Mouse (Mus musculus): ENCODE results near the gene Spns2.

Gene Spns2

GRCm38 (mm10) chr11:72489881-72490301 is at the start of gene Spns2:
Gene Spns2 (minus strand): TSS chr11:72489904.
- peak; percentile 61 for DNase-seq (ENCODE audit: low read depth, low spot score)

DNA sequence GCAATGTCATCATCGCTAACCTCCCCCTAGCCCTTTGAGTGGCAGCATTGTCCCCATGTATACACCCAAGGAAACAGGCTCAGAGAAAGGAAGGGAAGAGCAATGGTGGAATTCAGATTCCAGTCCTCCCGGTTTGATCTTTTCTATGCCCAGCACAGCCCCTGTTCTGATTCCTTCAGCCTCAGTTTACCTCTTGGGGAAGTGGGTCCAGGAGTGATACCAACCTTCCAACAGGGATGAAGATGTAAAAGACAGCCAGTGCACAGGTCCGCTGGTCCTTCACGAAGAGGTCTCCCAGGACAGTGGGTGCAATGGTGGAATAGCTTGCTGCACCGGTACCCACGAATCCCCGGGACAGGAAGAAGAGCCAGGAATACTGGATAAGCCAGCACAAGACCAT is 49.1 kb upstream of the Spns2 start:
- no peak for DNase-seq (ENCODE audit: low read depth, low spot score)

- DNase-seq (ENCODE audit: low read depth, low spot score): no peak
Observed at GRCm38 (mm10) chr11:72538037-72538755, 48.5 kb upstream of the Spns2 start.

- DNase-seq (ENCODE audit: low read depth, low spot score): no peak
Observed at GRCm38 (mm10) chr11:72537503-72537902, 47.8 kb upstream of the Spns2 start.

- DNase-seq (ENCODE audit: low read depth, low spot score): no peak
Observed at GRCm38 (mm10) chr11:72535519-72535918, 45.8 kb upstream of the Spns2 start.

DNA sequence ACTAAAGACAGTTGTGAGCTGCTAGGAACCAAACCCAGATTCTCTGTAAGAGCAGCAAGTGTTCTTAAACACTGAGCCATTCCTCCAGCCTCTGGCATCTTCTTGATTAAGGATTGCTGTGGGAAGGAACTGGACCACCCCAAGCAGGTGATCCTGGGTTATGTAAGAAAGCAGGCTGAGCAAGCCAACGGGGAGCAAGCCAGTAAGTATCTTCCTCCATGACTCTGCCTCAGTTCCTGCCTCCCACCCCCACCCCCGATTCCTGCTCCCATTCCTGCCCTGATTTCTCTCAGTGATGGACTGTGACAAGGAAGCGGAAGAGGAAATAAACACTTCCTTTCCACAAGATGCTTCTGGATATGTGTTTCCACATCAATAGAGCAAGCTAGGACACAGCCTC is 43.2 kb upstream of the Spns2 start:
- no peak for DNase-seq (ENCODE audit: low read depth, low spot score)

- DNase-seq (ENCODE audit: low read depth, low spot score): no peak
Observed at GRCm38 (mm10) chr11:72531632-72532031, 41.9 kb upstream of the Spns2 start.

- no peak for DNase-seq (ENCODE audit: low read depth, low spot score)
Observed at GRCm38 (mm10) chr11:72531144-72531543, 41.4 kb upstream of the Spns2 start.

GRCm38 (mm10) chr11:72526190-72526589 is 36.5 kb upstream of the Spns2 start:
- DNase-seq (ENCODE audit: low read depth, low spot score): no peak

GRCm38 (mm10) chr11:72523711-72524110 is 34.0 kb upstream of the Spns2 start:
- DNase-seq (ENCODE audit: low read depth, low spot score): no peak

GRCm38 (mm10) chr11:72522616-72523041 is 32.9 kb upstream of the Spns2 start:
- no peak for DNase-seq (ENCODE audit: low read depth, low spot score)

DNA sequence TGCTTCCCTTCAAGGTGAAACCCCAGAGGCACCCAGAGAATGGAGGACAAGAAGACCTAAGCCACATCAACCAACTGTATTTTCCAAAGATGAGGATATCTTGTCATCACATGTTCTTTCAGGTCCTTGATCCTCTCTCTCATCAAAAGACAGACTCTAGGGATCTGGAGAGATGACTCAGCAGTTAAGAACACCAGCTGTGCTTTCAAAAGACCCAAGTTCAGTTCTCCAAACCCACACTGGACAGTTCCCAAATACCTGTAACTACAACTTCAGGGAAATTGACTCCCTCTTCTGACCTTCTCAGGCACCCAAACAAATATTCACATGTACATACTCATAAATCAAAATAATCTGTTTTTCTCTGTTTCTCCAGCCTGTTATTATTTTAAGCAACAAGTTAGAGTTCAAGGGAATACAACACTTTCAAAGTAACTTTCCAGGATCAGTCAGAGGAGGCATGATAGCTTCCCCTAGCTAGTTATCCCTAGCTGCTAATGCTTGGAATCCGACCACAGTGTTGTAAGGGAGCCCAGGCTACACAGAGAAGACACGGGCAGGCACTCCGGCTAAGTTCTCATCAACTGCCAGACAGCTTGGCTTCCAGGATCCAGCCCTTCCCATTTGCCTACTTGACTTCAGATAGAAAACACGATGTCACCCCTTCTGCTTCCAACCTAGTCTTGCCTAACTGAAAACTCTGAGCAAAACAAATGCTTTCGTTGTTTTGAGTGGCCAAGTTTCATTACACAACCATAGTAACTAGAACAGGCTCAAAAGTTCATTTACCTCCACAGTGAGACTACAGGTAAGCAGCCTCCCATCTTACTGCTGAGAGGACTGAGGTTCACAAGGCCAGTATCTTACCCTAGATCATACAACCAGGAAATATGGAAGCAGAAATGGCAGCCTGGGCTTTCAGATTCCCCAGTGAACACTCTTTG is 32.2 kb upstream of the Spns2 start:
- DNase-seq (ENCODE audit: low read depth, low spot score): no peak

DNA sequence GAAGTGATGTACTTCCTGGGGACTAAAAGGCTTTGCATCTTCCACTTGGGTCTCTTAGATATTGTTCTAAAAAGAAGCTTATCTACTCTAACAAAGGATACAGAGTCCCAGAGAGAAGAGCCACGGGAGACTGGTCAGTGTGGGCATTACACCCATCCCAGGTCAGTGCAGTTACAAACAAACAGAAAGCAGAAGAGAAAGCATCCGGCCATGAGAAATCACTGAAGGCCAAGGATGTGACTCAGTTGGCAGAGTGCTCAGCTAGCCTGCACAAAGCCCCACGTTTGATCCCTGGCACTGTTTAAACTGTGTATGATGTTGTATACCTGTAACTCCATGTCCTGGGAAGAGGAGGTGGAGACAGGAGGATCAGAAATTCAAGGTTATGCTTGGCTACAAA is 30.2 kb upstream of the Spns2 start:
- DNase-seq (ENCODE audit: low read depth, low spot score): no peak

GRCm38 (mm10) chr11:72519189-72519588 is 29.5 kb upstream of the Spns2 start:
- no peak for DNase-seq (ENCODE audit: low read depth, low spot score)

GRCm38 (mm10) chr11:72518449-72518848 is 28.7 kb upstream of the Spns2 start:
- DNase-seq (ENCODE audit: low read depth, low spot score): no peak

- no peak for DNase-seq (ENCODE audit: low read depth, low spot score)
Observed at GRCm38 (mm10) chr11:72514967-72515366, 25.3 kb upstream of the Spns2 start.

- DNase-seq (ENCODE audit: low read depth, low spot score): no peak
Observed at GRCm38 (mm10) chr11:72508651-72509050, 18.9 kb upstream of the Spns2 start.

DNA sequence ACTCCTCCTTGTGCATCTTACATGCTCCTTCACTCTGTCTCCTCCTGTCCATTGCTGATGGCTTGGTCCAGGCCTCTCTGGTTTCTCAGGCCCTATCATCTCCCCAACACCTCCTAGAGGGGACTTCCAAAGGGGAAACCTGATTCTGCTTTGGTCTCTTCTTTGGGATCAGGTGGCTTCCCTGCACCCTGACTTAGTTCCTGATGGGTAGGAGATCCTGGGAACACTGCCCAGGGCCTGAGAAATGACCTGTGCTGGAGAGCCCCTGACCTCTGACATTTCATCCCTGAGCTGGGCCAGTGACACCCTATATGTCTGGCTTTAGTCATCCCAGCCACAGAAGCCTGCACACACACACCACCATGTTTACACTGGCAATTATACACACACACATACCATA is 17.9 kb upstream of the Spns2 start:
- DNase-seq (ENCODE audit: low read depth, low spot score): no peak

DNA sequence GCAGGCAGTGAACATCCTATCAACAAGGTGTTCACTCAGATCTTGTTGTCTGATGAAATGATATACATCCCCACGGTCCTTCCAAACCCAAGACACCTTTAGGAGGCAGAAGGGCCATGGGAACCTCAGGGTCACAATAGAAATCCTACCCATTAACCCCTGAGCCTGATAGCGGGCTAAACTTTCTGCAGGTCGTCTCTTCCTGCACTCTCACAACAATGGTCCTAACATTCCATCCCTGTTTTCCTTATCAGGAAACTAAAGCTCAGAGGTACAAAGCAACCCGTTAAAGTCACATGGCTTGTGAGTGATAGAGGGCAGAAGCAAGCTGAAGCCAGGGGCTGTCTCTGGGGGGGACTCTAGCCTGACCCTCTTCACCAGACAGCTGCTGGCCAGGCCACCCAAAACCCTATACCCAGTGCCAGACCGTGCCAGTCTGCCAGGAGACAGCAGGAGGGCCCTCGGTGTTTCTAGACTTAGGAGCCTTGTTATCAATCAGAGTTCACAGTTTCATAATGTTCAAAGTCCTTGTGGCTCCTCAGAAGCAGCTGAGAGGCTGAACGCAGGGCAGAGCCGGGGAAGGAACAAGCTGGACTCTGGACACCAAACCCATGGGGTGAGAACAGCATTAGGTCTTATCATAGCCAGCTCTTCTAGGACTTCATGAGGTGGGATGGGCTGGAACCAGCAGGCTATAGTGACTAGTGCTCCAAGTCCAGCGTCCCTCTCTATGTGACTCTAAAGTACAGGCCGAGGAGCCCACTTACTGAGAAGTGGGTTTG is 14.5 kb upstream of the Spns2 start:
- DNase-seq (ENCODE audit: low read depth, low spot score): no peak

- DNase-seq (ENCODE audit: low read depth, low spot score): no peak
Observed at GRCm38 (mm10) chr11:72503501-72503921, 13.8 kb upstream of the Spns2 start.

- DNase-seq (ENCODE audit: low read depth, low spot score): no peak
Observed at GRCm38 (mm10) chr11:72502236-72502635, 12.5 kb upstream of the Spns2 start.
